Mouse (Mus musculus): ENCODE data around the gene Tgfbr2. TPM values are rescaled to one million over a fixed set of nuclear protein-coding genes. Genes with fewer than 3 reads are reported as not detected.

The Tgfbr2 gene
- total RNA-seq, 2 experiments from 2014 or later, result 17.7 to 18.6 TPM

DNA sequence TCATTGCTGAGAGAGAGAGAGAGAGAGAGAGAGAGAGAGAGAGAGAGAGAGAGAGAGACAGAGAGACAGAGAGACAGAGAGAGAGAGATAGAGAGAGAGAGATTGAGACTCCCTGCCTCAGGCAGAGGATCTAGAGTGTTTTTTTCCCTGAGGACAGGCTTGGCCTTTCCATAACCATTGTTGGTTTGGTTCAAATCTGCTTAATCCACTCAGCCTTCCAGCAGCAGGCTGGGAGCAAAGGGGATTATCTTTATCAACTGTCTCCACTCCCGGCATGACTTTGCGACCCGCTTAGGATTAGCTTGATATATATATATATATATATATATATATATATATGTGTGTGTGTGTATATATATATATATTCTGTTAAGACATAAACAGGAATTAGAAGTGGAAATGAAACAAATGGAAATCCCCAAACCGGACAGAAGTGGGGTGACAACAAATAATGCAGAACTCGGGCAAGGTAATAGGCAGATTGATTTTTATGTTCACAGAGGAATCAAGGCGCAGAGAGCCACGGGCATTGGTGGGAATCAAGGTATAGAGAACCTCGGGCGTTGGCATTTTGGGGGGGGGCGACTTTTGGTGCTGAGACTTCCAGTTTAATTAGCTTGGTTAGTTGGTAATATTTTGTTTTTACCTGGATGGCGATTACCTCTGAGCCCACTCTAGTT lies 22.5 kb upstream of the Tgfbr2 start:
- no peak for DNase-seq
- intact Hi-C loops (cut with DNase I), result no loop called here

DNA sequence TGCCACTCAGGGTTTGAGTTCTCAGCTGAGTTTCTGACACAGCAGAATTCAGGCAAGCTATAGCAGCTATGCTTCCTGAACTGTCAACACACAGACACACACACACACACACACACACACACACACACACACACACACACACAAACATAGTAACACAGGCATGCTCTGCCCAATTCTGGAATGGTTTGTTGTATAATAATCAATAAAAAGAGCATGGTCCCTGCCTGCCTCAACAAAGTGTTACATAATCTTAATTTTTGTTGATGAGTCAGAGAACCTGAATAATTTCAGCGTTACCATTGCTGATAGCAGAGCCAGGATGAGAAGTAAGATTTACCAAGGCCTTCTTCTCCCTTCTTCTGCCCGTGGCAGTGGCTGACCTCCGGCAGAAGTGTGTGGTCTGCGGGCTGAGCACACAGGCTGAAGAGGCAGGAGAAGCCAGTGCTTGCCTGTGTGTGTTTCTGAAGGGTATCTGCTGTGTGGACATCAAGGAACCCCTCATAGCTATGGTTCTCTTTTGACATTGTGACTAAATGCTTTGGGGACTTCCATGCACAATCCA lies 18.8 kb upstream of the Tgfbr2 start:
- DNase-seq, result no peak
- intact Hi-C loops (cut with DNase I), result no loop called here

DNA sequence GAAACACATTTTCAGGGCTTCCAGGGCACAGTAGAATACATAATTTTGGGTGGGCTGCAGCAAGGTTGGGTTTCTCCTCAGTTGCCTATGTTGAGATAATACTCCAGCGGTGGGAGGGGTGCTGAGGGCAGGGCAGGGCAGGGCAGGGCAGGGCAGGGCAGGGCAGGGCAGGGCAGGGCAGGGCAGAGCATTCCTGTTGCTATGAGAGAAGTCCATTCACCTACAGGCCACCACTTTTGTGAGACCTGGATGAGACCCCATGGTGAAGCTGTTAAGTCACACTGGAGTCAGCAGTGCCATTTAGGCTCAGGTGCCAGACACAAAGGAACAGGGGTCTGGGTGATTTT lies 18.3 kb upstream of the Tgfbr2 start:
- no peak for DNase-seq
- intact Hi-C loops (cut with DNase I), result no loop called here

DNA sequence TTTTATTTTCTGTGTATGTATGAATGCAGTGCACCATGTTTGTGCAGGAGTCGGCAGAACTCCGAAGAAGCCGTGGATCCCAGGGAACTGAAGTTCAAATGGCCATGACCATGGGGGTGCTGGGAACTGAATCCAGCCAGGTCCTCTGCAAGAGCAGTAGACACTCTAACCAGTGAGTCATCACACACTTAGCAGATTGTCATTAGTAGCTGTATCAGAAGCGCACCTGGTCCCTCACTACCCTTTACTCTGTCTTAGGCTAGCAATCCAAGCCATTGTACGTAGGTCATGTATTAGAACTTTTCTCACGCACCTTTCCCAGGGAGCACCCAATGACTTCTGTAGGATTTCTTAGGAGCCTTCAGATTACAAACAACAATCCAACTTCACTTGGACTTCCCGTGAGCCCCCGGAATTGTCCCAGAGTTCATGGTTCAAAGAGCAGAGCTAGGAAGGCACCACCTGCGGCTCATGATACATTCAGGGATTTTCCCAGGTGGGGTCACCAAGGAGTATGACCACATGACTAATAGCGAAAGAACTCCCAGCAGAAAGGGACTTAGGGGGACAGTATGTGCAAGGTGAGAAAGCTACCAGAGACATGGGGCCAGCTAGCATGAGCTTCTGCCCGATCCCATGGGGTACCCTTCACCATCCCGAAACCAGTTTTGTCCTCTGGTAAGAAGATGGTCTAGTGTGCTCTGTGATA lies 17.8 kb upstream of the Tgfbr2 start:
- intact Hi-C loops (cut with DNase I), result no loop called here
- DNase-seq, result no peak

DNA sequence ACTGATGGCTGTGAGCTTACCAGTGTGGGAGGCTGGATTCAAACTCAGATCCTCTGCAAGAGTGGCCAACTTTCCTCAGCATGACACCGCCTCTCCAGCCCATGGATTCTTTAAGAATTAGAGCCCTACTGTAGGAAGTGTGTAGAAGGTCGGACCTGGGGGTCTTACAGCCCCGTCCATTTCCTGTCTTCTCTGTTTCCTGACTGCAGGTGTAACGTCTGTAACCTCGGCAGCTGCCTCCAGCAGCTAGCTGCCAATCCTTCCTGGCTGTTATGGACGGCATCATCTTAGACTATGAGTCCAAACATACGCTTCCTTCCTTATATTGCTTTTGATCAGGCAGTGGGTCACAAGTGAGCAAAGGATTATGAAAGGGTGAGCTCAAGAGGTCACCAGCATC lies 17.1 kb upstream of the Tgfbr2 start:
- intact Hi-C loops (cut with DNase I), result no loop called here
- no peak for DNase-seq

DNA sequence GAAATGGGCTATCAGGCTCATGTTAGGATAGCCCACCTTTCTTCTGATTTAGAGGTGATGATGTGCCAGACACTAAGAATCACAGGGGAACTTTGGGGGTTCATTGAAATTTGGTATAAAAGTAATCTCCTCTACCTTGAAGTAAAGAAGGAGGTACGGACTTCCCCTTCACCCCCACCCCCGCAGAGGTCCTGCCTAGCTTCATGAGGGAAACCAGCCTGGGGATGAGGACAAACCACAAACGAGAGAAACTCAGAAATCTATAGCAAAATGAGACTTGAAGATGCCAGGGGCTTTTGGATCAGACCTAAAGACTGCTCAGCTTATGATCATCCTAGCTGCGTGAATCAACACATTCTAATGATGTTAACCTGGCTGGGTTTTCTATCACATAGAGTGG lies 14.7 kb upstream of the Tgfbr2 start:
- DNase-seq, result no peak
- intact Hi-C loops (cut with DNase I), result no loop called here

DNA sequence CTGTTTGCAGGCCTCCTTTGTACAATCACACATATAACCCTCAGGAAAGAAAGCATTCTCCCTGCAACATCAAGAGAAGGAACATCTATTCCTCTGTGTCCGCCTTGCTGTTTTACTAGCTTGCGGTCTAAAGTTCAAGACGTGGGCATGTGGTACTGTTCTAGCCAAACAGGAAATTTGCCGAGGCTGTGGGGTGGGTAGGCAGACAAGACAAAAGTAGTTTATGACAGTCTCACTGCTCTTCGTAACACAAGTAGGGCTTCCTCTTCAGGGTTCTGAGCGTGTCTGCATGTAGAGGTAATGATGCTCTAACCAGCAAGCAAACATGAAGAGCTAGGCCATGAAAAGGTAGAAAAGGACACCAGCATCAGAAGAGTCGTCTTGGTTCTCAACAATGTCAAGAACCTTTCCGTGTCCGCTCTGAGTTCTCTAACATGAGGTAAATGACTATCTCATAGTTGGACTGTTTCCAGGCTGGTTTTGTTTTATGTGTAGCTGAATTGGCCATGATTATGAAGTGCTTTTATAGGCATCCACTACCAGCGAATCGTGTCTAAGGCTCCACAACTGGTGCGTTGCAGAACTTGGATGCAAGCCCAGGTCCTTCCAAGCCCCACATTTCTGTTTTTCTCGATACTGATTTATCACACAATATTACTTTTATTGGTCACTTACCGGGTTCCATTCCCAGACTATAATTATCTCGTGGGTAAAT lies 13.9 kb upstream of the Tgfbr2 start:
- no peak for DNase-seq
- intact Hi-C loops (cut with DNase I), result no loop called here

DNA sequence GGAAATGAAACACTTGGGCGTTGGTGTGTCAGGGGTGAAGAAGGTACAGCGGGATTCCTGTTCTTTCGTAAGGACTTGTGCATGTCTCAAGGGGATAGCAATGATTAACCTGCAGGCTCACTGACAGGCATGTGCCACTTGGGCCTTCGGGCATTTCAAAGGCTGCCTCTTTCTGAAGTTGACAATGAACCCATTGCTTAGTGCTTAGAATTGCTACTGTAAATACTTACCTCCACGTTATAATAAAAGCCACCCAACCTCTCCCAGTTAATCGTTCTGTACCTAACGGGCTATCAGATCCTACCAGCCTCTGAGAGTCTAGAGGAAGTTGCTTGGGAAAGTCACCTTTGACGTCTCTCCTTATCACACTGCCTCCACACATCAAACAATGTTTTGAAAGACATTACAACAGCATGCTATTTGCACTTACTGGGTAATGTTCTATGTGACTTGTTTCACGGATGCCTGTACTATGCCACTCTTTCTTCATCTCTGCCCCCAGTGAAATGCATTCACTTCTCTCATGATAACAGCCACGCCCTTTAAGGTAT lies 12.1 kb upstream of the Tgfbr2 start:
- no peak for DNase-seq
- intact Hi-C loops (cut with DNase I), result no loop called here

DNA sequence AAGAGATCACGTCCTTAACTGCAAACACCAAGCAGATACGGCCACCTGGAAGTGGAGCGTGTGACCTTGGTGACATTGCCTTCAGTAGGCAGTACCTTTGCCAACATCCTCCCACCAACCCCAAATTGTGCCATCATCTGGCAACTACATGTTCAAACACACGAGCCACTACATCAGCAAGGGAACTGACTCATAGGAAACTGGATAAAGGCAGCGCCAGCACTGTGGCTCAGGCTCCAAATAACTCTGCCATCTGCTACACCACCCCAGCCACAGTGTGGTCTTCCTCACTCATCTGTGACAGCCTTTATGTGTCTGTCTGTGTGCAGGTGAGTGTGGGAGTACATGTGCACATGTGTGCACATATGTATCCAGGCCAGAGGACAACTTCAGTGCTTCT lies 9.7 kb upstream of the Tgfbr2 start:
- no peak for DNase-seq
- intact Hi-C loops (cut with DNase I), result loop anchor here (5.0 kb wide), 1 partner anchor 88 kb away; no protein-coding TSS in a partner anchor

DNA sequence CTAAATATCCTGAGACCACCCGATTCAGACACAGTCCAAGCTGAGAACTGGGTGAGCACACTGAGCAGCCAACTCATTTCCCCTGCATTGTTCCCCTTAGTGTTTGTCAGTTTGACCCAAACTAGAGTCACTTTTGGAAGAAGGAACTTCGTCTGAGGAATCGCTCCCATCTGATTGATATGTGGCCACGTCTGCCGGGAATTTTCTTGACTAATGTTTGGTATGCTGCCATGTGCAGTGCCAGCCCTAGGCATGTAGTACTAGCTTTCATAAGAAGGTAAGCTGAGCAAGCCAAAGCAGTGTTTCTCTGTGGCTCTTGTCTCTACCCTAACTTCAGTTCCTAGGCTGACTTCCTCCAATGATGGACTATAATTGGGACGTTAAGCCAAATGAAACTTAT lies 7.9 kb upstream of the Tgfbr2 start:
- intact Hi-C loops (cut with DNase I), result loop anchor here (5.0 kb wide), 1 partner anchor 86 kb away; no protein-coding TSS in a partner anchor
- DNase-seq, result no peak

DNA sequence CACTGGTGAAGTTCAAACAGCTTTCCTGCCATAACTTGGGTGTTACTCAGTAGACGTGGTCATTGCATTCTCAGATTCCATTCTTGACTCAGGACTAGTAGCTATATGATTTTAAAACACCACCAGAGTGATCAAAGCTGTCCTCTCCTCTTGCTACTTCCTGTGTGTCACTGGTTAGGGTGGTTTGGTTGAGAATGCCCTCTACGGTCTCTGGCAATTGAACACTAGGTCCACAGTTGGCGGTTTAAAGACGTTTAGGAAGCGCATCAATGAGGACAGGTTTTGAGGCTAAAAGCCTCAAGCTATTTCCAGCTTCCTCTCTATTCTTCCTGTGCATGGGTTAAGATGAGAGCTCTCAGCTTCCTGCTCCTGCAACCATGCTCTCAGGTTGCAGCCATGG lies 6.4 kb upstream of the Tgfbr2 start:
- intact Hi-C loops (cut with DNase I), result loop anchor here (5.0 kb wide), 1 partner anchor 84 kb away; no protein-coding TSS in a partner anchor
- no peak for DNase-seq

DNA sequence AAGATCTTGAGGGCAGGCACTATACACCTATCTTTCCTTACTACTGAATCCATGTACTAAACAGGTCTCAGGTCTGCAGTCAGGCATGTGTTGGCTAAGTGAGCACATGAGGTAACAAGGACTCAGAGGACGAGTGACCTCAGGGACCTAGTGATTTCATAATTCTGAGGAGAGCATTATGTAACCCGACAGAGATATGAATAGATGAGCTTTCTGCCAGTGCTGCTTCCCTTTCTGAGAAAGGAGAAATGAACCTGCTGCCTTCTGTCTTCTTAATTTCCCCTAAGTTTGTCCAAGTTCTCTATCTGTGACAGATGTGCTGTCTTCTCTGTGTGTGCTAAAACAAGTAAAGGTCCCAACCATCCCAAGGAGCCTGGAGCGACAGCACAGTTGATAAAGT lies 3.0 kb upstream of the Tgfbr2 start:
- DNase-seq, result no peak
- intact Hi-C loops (cut with DNase I), result no loop called here

DNA sequence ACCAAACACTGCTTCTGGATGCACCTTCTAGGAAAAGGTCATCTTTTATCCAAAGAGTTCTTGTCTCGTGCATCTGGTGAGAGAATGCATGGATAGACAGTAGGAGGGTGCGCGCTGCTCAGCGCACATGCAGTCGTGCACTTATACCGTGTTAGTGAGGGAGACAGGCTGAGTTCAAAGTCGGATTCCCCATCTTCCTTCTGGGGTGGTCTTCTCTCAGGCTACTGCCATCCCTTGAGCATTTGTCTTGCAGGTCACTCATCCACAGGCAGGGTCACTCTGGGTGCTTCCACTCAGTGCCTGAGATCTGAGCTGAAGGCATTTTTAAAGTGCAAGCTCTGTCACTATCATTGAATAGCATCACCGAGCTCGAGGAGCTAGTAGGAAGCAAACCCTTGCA lies 1.9 kb upstream of the Tgfbr2 start:
- intact Hi-C loops (cut with DNase I), result no loop called here
- no peak for DNase-seq

DNA sequence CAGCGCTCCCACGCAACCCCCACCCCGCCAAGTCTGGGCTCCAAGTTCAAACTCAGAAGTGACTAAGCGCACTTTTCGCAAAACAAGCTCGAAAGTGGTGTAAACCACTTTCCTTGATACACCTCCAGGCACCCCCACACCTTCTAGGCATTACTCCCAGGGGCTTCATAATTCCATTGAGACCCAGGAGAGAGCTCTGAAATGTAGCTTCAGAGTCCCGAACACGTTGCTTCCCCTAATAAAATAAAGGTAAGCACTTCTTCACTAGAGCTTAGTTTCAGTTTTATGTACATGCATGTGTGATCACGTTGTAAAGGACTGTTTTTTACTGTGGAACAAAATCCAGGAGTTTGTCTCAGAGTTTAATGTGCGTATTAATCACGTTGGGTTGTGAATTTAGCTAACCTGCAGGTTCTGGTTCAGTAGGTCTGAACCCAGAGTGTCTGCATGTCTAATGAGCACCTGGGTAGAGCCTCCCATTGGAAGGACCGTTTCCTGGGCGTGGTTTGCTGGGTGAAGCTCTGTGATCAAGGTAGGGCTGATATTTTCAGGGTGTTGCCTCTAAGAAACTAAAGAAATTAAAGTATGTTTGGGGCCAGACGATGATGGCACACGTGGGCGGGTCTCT lies 442 bp upstream of the Tgfbr2 start:
- no peak for DNase-seq
- intact Hi-C loops (cut with DNase I), result no loop called here

DNA sequence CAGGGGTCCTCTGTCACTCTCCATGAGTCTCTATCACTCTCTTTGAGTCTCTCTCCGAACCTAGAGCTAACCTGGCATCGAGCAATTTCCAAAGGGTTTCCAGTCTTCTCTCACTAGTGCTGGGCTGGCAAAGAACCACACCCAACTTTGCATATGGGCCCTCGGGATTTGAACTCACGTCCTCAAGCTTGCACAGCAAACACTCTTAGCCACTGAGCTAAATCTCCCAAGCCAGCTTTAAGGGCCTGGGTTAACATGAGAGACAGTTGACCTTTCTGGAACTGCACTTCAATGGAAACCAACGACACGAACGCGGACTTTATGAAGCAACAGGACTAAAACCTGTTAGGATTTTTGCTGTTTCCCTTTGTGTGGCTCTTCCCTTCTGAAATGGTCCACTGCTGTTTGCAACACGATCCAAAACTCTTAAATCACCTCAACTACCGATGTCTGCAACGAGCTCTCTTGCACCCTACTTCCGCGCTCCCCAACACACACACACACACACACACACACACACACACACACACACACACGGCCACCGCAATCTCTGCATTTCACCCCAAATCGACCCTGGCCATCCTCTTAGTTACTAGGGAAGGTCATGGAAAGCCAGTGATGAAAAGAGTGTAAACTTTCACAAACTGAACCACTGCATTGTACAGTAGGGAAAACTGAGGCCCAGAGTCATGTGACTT lies 1.5 kb downstream of the Tgfbr2 start:
- intact Hi-C loops (cut with DNase I), result loop anchor here (5.0 kb wide), 1 partner anchor 36 kb away; no protein-coding TSS in a partner anchor
- no peak for DNase-seq

DNA sequence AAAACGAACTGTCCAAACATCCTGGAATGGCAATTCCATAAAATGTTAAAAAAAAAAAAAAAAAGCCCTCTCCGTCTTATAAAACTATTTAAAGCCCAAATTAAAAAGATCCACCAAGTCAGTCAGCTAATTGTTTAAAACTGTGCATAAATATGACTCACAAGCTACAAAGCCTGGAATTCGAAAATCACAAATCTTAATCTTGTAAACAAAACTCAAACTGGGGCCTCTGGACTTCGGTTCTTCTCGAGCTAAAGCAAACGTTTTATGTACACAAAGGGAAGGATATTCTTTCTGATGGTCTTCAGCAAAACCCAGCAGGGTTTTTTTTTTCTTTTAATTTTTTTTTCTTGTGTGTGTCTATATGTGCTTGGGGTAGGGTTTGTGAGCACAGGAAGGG lies 2.1 kb downstream of the Tgfbr2 start:
- no peak for DNase-seq
- intact Hi-C loops (cut with DNase I), result loop anchor here (5.0 kb wide), 1 partner anchor 36 kb away; no protein-coding TSS in a partner anchor

DNA sequence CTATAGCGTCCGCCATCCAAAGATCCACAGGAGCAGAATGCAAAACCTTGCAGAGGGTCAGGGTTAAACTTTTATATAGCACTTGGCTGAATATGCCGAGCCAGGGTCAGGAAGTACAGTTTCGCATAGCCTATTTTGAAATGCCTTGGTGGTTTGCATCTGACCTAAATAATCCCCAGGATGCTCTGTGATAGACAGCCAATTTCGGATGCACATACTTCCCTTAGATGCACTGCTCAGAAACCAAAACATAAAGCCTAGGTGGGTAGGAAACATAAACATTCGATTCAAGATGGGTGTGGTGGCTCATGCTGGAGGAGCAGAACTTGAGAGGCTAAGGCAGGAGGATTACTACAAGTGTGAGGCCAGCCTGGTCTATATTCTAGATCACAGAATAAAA lies 6.1 kb downstream of the Tgfbr2 start:
- intact Hi-C loops (cut with DNase I), result no loop called here

DNA sequence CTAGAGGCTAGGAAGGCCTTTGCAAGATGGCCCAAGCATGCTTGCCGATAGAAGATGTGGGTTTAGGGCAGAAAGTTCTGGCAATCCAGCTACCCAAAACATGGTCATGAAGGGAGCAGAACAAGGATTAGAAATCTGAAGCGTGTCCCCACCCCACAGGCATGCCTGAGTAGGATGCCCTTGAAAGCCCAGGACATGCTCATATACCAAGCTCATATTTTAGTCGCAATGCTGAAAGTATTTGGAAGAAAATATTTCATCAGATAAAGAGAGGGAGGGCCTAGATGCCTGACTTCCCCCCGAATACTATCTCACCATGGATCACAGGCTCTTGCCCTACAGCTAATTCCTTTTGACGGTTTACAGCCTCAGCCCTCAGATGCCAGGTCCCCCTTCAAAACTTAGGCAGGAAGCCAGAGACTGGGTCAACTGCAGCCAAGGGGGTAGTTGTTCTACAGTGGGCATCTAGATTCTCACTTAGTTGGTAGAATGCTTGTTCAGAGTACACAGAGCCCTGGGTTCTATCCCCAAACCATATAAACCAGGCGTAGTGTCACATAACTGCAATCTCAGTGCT lies 7.8 kb downstream of the Tgfbr2 start:
- DNase-seq, result no peak
- intact Hi-C loops (cut with DNase I), result no loop called here

More for the DNA sequence above, 6.1 kb downstream of the Tgfbr2 start:
- DNase-seq, result no peak

DNA sequence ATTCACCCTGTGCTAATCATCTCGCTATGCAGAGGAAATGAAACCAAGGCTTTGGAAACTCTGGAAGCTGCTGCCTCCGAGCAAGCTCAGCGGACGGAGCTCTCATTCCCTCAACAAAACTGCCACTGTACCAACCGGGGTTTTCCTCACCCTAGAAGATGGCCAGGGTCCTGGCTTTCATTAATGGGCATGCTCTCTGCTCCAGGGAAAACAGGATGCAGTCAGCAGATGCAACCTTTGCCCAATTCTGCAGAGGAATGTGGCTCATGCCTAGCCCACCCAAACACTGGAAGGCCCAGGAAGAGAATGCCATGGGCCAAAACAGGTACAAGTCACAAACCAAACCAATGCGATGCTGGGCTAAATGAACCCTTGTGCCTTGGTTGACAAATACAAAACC lies 8.8 kb downstream of the Tgfbr2 start:
- DNase-seq, result no peak
- intact Hi-C loops (cut with DNase I), result no loop called here

DNA sequence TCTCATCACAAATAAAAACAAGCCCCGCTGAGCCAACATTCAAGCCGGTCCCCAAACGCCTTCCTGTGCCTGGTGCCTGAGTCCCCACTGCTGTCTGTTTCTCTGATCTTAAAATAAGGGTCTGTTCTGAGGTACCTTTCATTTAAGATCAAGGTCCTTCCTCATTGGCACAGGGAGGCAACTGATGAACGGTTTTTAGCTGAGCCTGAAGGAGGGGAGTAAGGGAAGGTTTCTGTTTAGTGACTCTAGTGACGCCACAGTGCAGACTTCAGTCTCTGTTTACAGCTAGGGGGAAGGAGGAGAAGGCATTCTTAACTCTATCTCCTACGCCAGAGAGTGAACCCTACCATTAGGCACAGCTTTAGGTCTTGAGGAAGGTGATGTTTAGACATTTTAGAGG lies 11.3 kb downstream of the Tgfbr2 start:
- intact Hi-C loops (cut with DNase I), result no loop called here
- no peak for DNase-seq
